Mouse (Mus musculus): ENCODE data around the gene Fbxo10. TPM values are rescaled to one million over a fixed set of nuclear protein-coding genes. Genes with fewer than 3 reads are reported as not detected.
"Not testable (repeated sequence)": the region's sequence is repeated elsewhere in the genome, so short reads cannot be mapped to it uniquely, and the experiment has no call there.

Gene Fbxo10
- polyA plus RNA-seq, 1 experiment from 2014 or later: 13.6 TPM

- WGBS: 73% methylated on average over 7 of the region's 7 CpGs
- Histone ChIP-seq H3K9ac (no peak overlapping the region), H3K4me2 (no peak overlapping the region), H3K4me1 (replicated peaks) (no peaks in the 10 kb centered on the region), H3K9me3 (no peaks in the 10 kb centered on the region), H3K27me3 (no peaks in the 10 kb centered on the region), H3K4me3 (no peak overlapping the region), H3K27ac (no peak overlapping the region), H3K36me3 (peaks cover 80% of the 10 kb centered on the region)
- ATAC-seq (ENCODE audit: low FRiP score): no peak
These were observed 43.6 kb downstream of the Fbxo10 start for GRCm38 (mm10) chr4:45040795-45041194.

- H3K27ac ChIP-seq; H3K9me3 ChIP-seq; H3K27me3 ChIP-seq; H3K9ac ChIP-seq; H3K4me1 ChIP-seq (replicated peaks); ATAC-seq (ENCODE audit: low FRiP score); H3K4me2 ChIP-seq; H3K4me3 ChIP-seq: not testable (repeated sequence)
- 92% methylated on average over 7 of the region's 7 CpGs for WGBS
- peaks cover 80% of the 10 kb centered on the region for H3K36me3 ChIP-seq
These were observed 44.9 kb downstream of the Fbxo10 start for GRCm38 (mm10) chr4:45039546-45039945.

GRCm38 (mm10) chr4:45038879-45039278 lies 45.5 kb downstream of the Fbxo10 start:
- not testable (repeated sequence) for H3K4me2 ChIP-seq; ATAC-seq (ENCODE audit: low FRiP score); H3K27me3 ChIP-seq; H3K9me3 ChIP-seq; H3K4me1 ChIP-seq (replicated peaks); H3K4me3 ChIP-seq; H3K9ac ChIP-seq; H3K27ac ChIP-seq
- H3K36me3 ChIP-seq: peaks cover 80% of the 10 kb centered on the region
- WGBS: 63% methylated on average over 8 of the region's 8 CpGs

GRCm38 (mm10) chr4:45037455-45038410 lies 46.7 kb downstream of the Fbxo10 start:
- no peak for ATAC-seq (ENCODE audit: low FRiP score)
- H3K27ac ChIP-seq: no peak overlapping the region
- no peak overlapping the region for H3K9ac ChIP-seq
- H3K9me3 ChIP-seq: no peaks in the 10 kb centered on the region
- WGBS: 91% methylated on average over 13 of the region's 13 CpGs
- H3K4me1 ChIP-seq (replicated peaks): no peaks in the 10 kb centered on the region
- H3K4me2 ChIP-seq: no peak overlapping the region
- H3K27me3 ChIP-seq: no peaks in the 10 kb centered on the region
- no peak overlapping the region for H3K4me3 ChIP-seq
- H3K36me3 ChIP-seq: peaks cover 80% of the 10 kb centered on the region

GRCm38 (mm10) chr4:45036571-45036970 lies 47.8 kb downstream of the Fbxo10 start:
- Histone ChIP-seq H3K27ac (no peak overlapping the region), H3K36me3 (peaks cover 82% of the 10 kb centered on the region), H3K4me3 (no peak overlapping the region), H3K9ac (no peak overlapping the region), H3K4me2 (no peak overlapping the region), H3K9me3 (no peaks in the 10 kb centered on the region), H3K4me1 (replicated peaks) (no peaks in the 10 kb centered on the region), H3K27me3 (no peaks in the 10 kb centered on the region)
- no peak for ATAC-seq (ENCODE audit: low FRiP score)
- WGBS: 80% methylated on average over 5 of the region's 5 CpGs

GRCm38 (mm10) chr4:45036048-45036447 lies 48.4 kb downstream of the Fbxo10 start:
- no peaks in the 10 kb centered on the region for H3K4me1 ChIP-seq (replicated peaks)
- no peak overlapping the region for H3K4me3 ChIP-seq
- H3K9ac ChIP-seq: no peak overlapping the region
- peaks cover 82% of the 10 kb centered on the region for H3K36me3 ChIP-seq
- ATAC-seq (ENCODE audit: low FRiP score): no peak
- H3K27ac ChIP-seq: no peak overlapping the region
- H3K9me3 ChIP-seq: no peaks in the 10 kb centered on the region
- whole genome bisulfite sequencing: 89% methylated on average over 10 of the region's 10 CpGs
- no peaks in the 10 kb centered on the region for H3K27me3 ChIP-seq
- H3K4me2 ChIP-seq: no peak overlapping the region

GRCm38 (mm10) chr4:45034693-45035628 lies 49.4 kb downstream of the Fbxo10 start:
- no peak for ATAC-seq (ENCODE audit: low FRiP score)
- Histone ChIP-seq H3K9me3 (no peaks in the 10 kb centered on the region), H3K9ac (0 out of 2 replicates have a peak overlapping the region, but pooled peaks have one; percentile 24), H3K4me3 (no peak overlapping the region), H3K36me3 (peaks cover 82% of the 10 kb centered on the region), H3K27me3 (no peaks in the 10 kb centered on the region), H3K27ac (no peak overlapping the region), H3K4me2 (no peak overlapping the region), H3K4me1 (replicated peaks) (no peaks in the 10 kb centered on the region)
- WGBS: 75% methylated on average over 16 of the region's 16 CpGs

GRCm38 (mm10) chr4:45032586-45032985 lies 51.8 kb downstream of the Fbxo10 start:
- no peak overlapping the region for H3K4me2 ChIP-seq
- H3K9me3 ChIP-seq: no peaks in the 10 kb centered on the region
- peaks cover 96% of the 10 kb centered on the region for H3K36me3 ChIP-seq
- no peaks in the 10 kb centered on the region for H3K4me1 ChIP-seq (replicated peaks)
- ATAC-seq (ENCODE audit: low FRiP score): no peak
- H3K9ac ChIP-seq: no peak overlapping the region
- no peaks in the 10 kb centered on the region for H3K27me3 ChIP-seq
- WGBS: 93% methylated on average over 9 of the region's 9 CpGs
- H3K4me3 ChIP-seq: no peak overlapping the region
- H3K27ac ChIP-seq: no peak overlapping the region

GRCm38 (mm10) chr4:45026459-45026858 lies 57.9 kb downstream of the Fbxo10 start:
- no peak for ATAC-seq (ENCODE audit: low FRiP score)
- Histone ChIP-seq H3K9ac (no peak overlapping the region), H3K9me3 (no peaks in the 10 kb centered on the region), H3K4me2 (no peak overlapping the region), H3K27ac (no peak overlapping the region), H3K36me3 (peaks cover 87% of the 10 kb centered on the region), H3K4me1 (replicated peaks) (no peaks in the 10 kb centered on the region), H3K4me3 (no peak overlapping the region), H3K27me3 (no peaks in the 10 kb centered on the region)
- whole genome bisulfite sequencing: 92% methylated on average over 4 of the region's 4 CpGs

- Histone ChIP-seq H3K36me3 (peaks cover 17% of the 10 kb centered on the region), H3K27me3 (no peaks in the 10 kb centered on the region), H3K4me1 (replicated peaks) (peaks cover 23% of the 10 kb centered on the region), H3K9ac (peak overlapping the region; percentile 83), H3K4me3 (peak overlapping the region; percentile 64), H3K9me3 (no peaks in the 10 kb centered on the region), H3K27ac (peak overlapping the region; percentile 32; the same call in 1 of the 2 replicates), H3K4me2 (peak overlapping the region; percentile 96)
- 3% methylated on average over 14 of the region's 14 CpGs for WGBS
- peak; percentile 46; the same call in 1 of the 2 replicates for ATAC-seq (ENCODE audit: low FRiP score)
These were observed 65.4 kb downstream of the Fbxo10 start for GRCm38 (mm10) chr4:45019009-45019408.

GRCm38 (mm10) chr4:45018452-45018980 lies 65.9 kb downstream of the Fbxo10 start, which contains the start of gene Polr1e:
Polr1e (plus strand) TSS chr4:45018583.
- Histone ChIP-seq H3K36me3 (peaks cover 12% of the 10 kb centered on the region), H3K9ac (peak within 1 kb of the TSS; percentile 83), H3K27ac (peak within 1 kb of the TSS; percentile 32; the same call in 1 of the 2 replicates), H3K4me3 (peak within 1 kb of the TSS; percentile 64), H3K4me1 (replicated peaks) (peaks cover 27% of the 10 kb centered on the region), H3K27me3 (no peaks in the 10 kb centered on the region), H3K9me3 (no peaks in the 10 kb centered on the region), H3K4me2 (peak within 1 kb of the TSS; percentile 96)
- 0% methylated on average over 29 of the region's 29 CpGs for whole genome bisulfite sequencing
- ATAC-seq (ENCODE audit: low FRiP score): peak; percentile 87

- H3K9ac ChIP-seq: no peak overlapping the region
- H3K9me3 ChIP-seq: no peaks in the 10 kb centered on the region
- no peak overlapping the region for H3K27ac ChIP-seq
- ATAC-seq (ENCODE audit: low FRiP score): no peak
- no peak overlapping the region for H3K4me2 ChIP-seq
- no peaks in the 10 kb centered on the region for H3K36me3 ChIP-seq
- no peak overlapping the region for H3K4me3 ChIP-seq
- WGBS: 10% methylated on average over 3 of the region's 3 CpGs
- H3K4me1 ChIP-seq (replicated peaks): peaks cover 32% of the 10 kb centered on the region
- H3K27me3 ChIP-seq: no peaks in the 10 kb centered on the region
These were observed 68.8 kb downstream of the Fbxo10 start for GRCm38 (mm10) chr4:45015615-45016014.

Measured in hindbrain, embryonic 13.5 days (tissue).